Mouse (Mus musculus): ENCODE data around the gene Hspe1.
"Not testable (repeated sequence)": the region's sequence is repeated elsewhere in the genome, so short reads cannot be mapped to it uniquely, and the experiment has no call there.

The Hspe1 gene

GRCm38 (mm10) chr1:55087932-55088610, at the start of gene Hspe1, which contains the start of gene Hspd1:
TSS of gene Hspe1 (plus strand) at chr1:55088132.
TSS of gene Hspd1 (minus strand) at chr1:55088243.
- in situ Hi-C loops (cut with MboI, MseI): loop anchor here (5.0 kb wide), 2 partner anchors 61 to 66 kb away; partner anchors contain the start of gene Sf3b1 (in 1 of the 2)

- in situ Hi-C loops (cut with MboI, MseI): loop anchor here in 1 of 2 experiments (25.0 kb wide), 1 partner anchor 1278 kb away; no protein-coding TSS in a partner anchor
These were observed 48.0 kb upstream of the Hspe1 start for GRCm38 (mm10) chr1:55039944-55040343.

- in situ Hi-C loops (cut with MboI, MseI): loop anchor here in 1 of 2 experiments (25.0 kb wide), 1 partner anchor 1279 kb away; no protein-coding TSS in a partner anchor
These were observed 46.2 kb upstream of the Hspe1 start for GRCm38 (mm10) chr1:55041691-55042090.

GRCm38 (mm10) chr1:55042246-55042645, 45.7 kb upstream of the Hspe1 start:
- in situ Hi-C loops (cut with MboI, MseI): loop anchor here in 1 of 2 experiments (25.0 kb wide), 1 partner anchor 1280 kb away; no protein-coding TSS in a partner anchor

GRCm38 (mm10) chr1:55043164-55043563, 44.8 kb upstream of the Hspe1 start:
- in situ Hi-C loops (cut with MboI, MseI): loop anchor here in 1 of 2 experiments (25.0 kb wide), 1 partner anchor 1281 kb away; no protein-coding TSS in a partner anchor

- in situ Hi-C loops (cut with MboI, MseI): loop anchor here in 1 of 2 experiments (25.0 kb wide), 1 partner anchor 1287 kb away; no protein-coding TSS in a partner anchor
These were observed 38.9 kb upstream of the Hspe1 start for GRCm38 (mm10) chr1:55048841-55049587.

- in situ Hi-C loops (cut with MboI, MseI): no loop called here
These were observed 36.3 kb upstream of the Hspe1 start for GRCm38 (mm10) chr1:55051671-55052070.

- in situ Hi-C loops (cut with MboI, MseI): no loop called here
These were observed 35.5 kb upstream of the Hspe1 start, which contains the start of gene Coq10b for GRCm38 (mm10) chr1:55052355-55052953. TSS of gene Coq10b (plus strand) at chr1:55052770.

- in situ Hi-C loops (cut with MboI, MseI): no loop called here
These were observed 34.9 kb upstream of the Hspe1 start for GRCm38 (mm10) chr1:55053005-55053404.

GRCm38 (mm10) chr1:55053596-55053995, 34.3 kb upstream of the Hspe1 start:
- in situ Hi-C loops (cut with MboI, MseI): no loop called here

GRCm38 (mm10) chr1:55055322-55056115, 32.4 kb upstream of the Hspe1 start:
- in situ Hi-C loops (cut with MboI, MseI): loop anchor here (5.0 kb wide), 1 partner anchor 38 kb away; no protein-coding TSS in a partner anchor

- in situ Hi-C loops (cut with MboI, MseI): loop anchor here (5.0 kb wide), 1 partner anchor 41 kb away; no protein-coding TSS in a partner anchor
These were observed 29.5 kb upstream of the Hspe1 start for GRCm38 (mm10) chr1:55058383-55058782.

- in situ Hi-C loops (cut with MboI, MseI): no loop called here
These were observed 26.8 kb upstream of the Hspe1 start for GRCm38 (mm10) chr1:55061099-55061498.

GRCm38 (mm10) chr1:55061772-55062171, 26.2 kb upstream of the Hspe1 start:
- in situ Hi-C loops (cut with MboI, MseI): no loop called here

GRCm38 (mm10) chr1:55072328-55072727, 15.6 kb upstream of the Hspe1 start:
- in situ Hi-C loops (cut with MboI, MseI): not testable (repeated sequence)

- in situ Hi-C loops (cut with MboI, MseI): no loop called here
These were observed 13.2 kb upstream of the Hspe1 start for GRCm38 (mm10) chr1:55074757-55075156.

- in situ Hi-C loops (cut with MboI, MseI): no loop called here
These were observed 12.1 kb upstream of the Hspe1 start for GRCm38 (mm10) chr1:55075652-55076394.

GRCm38 (mm10) chr1:55076395-55076743, 11.6 kb upstream of the Hspe1 start:
- in situ Hi-C loops (cut with MboI, MseI): no loop called here

GRCm38 (mm10) chr1:55076849-55077516, 10.9 kb upstream of the Hspe1 start:
- in situ Hi-C loops (cut with MboI, MseI): no loop called here

GRCm38 (mm10) chr1:55079677-55080076, 8.3 kb upstream of the Hspe1 start:
- in situ Hi-C loops (cut with MboI, MseI): no loop called here

All from T-helper 17 cell (primary cell).